Mouse (Mus musculus): ENCODE measurements around the gene Ier3.

GRCm38 (mm10) chr17:35817226-35817625 lies 4.3 kb upstream of the Ier3 start:
- TF ChIP-seq EP300 (IDR thresholded peaks at IDR 0.05; ENCODE audit: insufficient read depth, low read depth, low read length) (no peak), CTCF (IDR thresholded peaks at IDR 0.05; ENCODE audit: low read depth, low read length) (no peak), POLR2A (IDR thresholded peaks at IDR 0.05; ENCODE audit: insufficient read depth, low read length) (no peak)

Measured in ES-Bruce4 (cell line).